Mouse (Mus musculus) ovary, postnatal 14 days (tissue): Measurements from ENCODE around the gene Morc1.

Experiments used
- DNase-seq: peaks from one replicate; pipeline ENCODE4 v3.0.0; 2022; ENCODE audit warnings: low spot score

The Morc1 gene

DNA sequence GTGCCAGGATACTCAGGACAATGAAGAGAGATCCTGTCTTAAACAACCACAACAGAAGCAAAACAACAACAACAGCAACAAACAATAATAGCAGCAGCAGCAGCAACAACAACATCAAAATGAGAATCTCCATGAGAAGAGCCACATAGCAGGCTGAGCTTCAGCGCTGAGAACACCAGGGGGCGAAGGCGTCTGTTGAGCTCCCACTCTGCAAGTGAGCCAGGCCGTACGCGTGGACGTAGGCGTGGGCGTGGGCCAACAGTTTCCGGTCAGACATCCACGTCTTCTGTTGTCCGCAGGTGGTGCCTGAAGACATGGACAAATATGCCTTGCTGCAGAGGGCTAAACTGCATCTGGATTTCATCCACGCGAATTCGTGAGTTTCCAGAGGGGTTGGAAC, at the start of gene Morc1:
Gene Morc1 (plus strand): TSS at position 211 of the 400 bp plus-strand sequence.
- no peak for DNase-seq

- DNase-seq: no peak
These were observed 47.3 kb upstream of the Morc1 start for GRCm38 (mm10) chr16:48383582-48384257.

- no peak for DNase-seq
These were observed 44.1 kb upstream of the Morc1 start for GRCm38 (mm10) chr16:48386982-48387381.

DNA sequence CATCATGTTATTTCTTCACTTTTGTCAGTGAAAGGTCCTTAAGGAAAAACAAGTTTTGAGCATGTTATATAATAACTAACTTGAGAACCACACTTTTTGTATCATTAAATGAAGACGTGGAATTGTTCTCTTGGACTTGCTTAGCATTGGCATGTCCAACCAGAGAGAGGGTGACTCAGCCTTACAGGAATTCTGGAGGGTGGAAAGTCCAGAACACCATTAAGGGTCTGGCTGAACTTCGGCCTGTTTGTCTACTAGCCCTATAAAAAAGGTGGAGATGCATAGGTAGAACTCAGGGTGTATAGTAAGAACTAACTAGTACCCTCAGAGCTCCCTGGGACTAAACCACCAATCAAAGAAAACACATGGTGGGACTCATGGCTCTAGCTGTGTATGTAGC, 35.8 kb upstream of the Morc1 start:
- no peak for DNase-seq

DNA sequence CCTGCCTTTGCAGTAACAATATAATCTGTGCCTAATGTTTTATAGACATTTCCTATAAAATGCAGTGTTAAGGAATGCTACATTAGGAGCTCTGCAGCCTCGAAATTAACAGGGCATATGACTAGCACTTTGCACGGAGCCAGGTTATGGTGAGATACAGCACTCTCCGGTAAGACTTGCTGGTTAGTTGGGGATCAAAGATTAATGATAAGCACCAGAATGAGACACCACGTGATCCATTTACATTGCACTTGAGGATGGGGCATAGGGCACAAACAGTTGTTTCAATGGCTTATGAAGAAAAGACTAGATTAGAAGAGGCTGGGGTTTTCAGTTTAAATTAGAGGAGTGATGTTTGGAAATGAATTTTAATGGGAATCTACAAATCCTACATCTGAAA, 28.1 kb upstream of the Morc1 start:
- DNase-seq: no peak

- no peak for DNase-seq
These were observed 27.6 kb upstream of the Morc1 start for GRCm38 (mm10) chr16:48403423-48403822.

DNA sequence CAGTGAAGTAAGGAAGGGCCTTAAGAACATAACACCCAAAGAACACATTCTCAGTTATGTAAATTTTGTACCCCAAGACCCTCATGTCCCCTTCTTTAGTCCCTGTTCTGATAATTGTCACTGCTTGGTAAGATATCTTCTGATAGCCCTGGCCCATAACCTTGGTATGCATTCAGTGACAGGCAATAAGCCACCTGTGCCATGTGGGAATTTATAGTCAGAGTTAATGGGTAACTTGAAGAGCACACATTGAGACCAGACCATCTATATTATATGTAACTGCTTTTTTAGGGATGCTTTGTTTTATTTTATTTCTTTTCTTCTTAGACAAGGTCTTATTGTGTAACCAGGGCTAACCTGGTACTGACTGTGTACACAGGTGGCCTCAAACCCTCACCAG, 27.0 kb upstream of the Morc1 start:
- DNase-seq: no peak

DNA sequence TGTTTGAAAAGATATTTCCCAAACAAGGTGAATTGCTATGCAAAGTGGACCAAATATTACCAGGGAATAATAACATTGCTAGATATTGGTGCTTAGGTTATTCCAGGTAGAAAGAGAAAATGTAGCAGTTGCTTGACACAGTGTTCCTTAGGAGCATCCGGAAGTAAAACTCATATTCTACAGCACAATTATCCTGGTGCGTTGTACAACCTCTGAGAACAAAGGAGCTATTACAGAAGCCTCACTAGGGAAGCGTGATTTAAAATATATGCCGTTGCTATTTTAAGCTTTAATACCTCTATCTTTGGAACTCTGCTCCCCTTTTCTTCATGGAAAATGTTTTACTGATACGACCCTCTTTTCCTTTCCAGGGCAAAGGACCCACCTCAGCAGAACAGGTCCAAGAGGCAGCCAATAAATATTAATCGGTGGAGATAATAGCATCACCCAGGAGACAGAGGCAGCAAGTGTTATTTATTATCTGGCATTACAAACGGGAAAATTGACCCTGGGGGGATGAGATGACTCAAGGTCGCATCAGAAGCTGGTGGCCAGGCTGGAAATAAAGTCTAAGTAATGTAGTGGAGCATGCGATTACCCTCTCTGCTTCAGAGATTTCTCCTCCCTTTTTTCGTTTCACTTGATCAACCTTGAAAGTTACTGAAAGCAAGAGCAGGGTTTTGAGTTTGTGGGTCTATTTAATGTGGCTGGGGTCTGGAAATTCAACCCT, 25.2 kb upstream of the Morc1 start:
- no peak for DNase-seq

DNA sequence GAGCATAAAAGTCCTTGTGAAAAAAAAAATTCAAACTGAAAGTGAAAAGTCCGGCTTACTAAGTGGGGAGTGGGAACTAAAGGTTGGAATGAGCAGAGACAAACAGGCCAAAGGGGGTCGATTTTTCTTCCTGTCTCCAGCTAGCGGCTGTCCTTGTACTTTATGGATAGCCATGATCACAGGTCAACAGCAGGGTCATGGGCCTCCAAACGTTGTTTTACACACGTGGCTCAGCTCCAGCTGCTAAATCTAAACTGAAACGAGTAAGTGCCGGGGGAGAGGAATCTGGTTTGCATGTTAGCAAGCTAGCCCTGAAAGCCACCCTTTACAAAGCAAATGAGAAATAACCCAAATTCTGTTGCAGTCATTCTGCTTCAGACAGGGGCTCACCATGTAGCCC, 21.5 kb upstream of the Morc1 start:
- no peak for DNase-seq

DNA sequence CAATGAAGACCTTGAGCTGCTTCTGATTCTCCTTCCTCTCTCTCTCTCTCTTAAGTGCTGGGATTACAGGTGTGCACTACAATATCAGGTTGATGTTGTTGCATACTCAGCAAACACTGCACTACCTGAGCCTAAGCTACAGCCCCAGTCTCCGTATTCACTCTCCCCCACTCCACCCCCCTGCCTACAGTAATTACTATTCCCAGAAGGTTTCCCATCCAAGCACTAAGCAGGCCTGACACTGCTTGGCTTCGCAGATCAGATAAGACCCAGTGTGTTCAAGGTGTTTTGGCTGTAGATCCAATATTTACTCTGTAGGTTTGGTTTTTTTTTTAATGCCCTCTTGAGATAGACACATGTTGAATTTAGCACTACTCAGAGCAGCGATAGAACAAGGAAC, 20.9 kb upstream of the Morc1 start:
- no peak for DNase-seq

DNA sequence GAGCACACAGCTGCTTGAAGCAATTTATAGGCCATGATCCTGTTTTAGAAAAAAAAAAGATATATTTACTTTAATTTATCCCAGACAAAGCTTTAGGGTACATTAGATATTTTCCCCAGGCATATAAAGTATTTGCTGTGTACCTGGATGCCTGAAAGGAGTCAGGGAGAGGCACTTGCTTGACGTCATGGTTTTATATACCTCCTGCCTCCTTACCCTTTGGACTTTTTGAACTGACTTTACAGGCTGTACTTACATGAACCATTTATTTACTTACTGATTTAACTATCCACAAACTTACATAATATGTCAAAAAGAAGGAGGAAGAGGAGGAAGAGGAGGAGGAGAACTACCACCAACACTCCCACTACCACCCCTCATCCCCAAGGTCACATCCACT, 18.8 kb upstream of the Morc1 start, which contains the start of gene Gm5485:
Gene Gm5485 (minus strand): TSS at position 171 of the 400 bp plus-strand sequence.
- DNase-seq: no peak

- DNase-seq: no peak
These were observed 12.5 kb upstream of the Morc1 start for GRCm38 (mm10) chr16:48418557-48418956.

DNA sequence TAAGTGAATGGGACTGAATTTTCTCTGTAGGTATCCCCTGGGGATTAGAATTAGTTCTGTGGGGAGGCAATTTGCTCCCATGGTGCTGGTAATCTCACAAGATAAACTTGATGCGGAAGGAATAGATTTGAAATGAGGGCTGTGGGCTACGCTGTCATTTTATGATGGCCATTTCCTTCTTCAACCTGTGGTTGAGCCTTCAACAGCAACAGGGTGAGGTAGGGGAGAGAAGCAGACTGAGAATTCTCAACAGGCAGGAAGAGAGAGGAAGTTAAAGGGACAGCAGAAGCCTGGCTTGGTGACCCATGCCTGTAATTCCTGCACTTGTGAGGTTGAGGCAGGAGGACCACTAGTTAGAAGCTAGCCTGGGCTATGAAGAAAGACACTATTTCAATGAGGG, 12.0 kb upstream of the Morc1 start:
- DNase-seq: no peak

DNA sequence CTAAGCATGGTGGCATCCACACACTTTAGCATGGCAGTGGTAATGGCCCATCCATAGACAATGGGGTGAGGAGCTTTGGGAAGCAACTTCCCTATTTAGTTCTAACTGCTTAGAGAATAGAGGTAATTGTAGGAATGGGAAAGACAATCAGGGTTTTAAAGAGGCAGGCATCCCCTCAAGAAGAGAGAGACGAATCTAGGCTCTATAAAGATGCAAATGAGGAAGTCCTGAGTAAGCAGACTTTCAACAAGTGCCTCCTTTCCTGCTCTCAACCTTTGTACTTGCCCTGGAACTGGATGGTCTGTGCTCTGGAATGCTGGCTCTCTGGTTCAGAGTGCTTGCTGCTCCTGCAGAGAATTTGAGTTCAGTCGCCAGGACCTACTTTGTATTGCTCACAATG, 8.5 kb upstream of the Morc1 start:
- no peak for DNase-seq

- DNase-seq: no peak
These were observed 7.0 kb upstream of the Morc1 start for GRCm38 (mm10) chr16:48424069-48424468.

- no peak for DNase-seq
These were observed 1.6 kb upstream of the Morc1 start for GRCm38 (mm10) chr16:48429427-48429826.

- no peak for DNase-seq
These were observed 4.4 kb downstream of the Morc1 start for GRCm38 (mm10) chr16:48435454-48435853.

DNA sequence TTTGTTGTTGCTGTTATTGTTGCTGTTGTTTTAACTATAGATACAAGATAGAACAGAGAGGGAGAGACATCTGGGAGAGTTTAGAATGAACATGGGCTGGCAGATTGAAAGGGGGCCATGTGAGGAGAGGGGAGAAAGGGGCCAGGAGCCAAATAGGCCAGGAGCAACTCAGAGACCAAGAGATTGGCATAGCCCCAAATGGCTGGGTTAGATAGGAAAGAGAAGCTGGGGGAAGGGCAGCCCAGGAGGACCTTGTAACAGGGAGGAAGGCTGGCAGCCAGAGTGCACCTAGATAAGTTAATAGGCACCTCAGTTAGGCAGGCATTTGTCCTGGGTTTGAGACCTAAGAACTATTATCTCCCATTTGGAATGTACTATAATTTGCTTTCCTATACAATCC, 6.4 kb downstream of the Morc1 start:
- no peak for DNase-seq

DNA sequence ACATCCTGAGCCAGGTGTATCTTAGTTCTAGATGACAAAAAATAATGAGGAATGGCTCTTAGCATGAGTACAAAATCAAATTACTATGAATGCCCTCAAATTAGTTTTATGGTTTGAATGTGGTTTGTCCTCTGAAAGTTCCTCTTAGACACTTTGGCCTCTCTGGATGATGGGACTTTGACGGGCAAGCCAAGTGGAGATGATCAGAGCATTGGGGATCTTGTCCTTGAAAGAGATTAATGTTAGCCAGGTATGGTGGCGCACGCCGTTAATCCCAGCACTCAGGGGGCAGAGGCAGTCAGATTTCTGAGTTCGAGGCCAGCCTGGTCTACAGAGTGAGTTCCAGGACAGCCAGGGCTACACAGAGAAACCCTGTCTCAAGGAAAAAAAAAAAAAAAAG, 13.6 kb downstream of the Morc1 start:
- no peak for DNase-seq

DNA sequence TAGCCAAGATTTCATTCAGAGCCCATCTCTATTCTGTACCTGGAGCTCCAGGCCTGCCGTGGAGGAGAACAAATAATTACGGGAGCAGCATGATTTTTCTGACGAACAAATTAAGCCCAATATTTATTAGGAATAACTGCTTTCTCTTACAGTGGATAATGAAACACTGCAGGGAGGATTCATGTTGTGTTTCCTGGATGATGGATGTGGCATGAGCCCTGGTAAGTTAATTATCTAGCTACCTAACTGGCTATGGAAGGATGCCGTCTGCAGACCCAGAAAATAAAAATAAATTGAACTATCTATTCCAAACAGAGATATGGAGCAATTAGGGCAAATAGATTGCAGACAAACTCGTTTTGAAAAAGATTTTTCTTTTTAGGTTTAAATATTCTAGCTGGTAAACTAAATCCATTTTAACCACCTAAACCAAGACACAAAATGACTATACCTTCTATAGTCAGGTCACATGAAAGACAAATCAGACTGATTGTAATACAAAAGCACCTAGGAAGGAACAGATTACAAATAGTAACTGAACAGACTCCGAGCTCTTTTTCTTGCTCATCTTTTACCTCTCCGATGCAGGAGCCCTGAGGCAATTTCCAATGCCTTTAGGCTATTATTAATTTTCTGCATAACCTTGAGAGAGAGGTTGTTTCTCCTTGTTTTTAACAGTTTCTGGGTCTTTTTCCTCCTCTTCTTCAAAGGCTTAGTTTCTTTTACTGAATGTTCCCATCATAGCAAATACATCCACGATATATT, 15.3 kb downstream of the Morc1 start:
- DNase-seq: no peak

DNA sequence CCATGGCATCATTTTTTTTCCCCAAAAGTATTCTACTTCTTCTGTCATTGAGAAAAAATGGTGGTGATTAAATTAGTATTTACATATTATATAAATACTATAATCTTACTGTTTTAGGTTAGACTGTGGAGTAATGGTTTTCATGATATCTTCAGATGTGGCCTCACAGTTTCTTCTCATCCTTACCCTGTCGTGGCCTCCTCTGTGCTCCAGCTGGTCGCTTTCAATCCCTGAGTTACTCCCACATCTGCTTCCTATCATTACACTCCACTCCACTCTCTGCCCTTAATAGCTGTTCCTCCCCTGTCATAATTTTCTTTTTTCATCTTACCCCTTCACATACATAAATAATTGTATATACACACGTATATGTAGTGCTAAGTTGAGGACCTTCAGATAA, 22.2 kb downstream of the Morc1 start:
- no peak for DNase-seq

- no peak for DNase-seq
These were observed 42.4 kb downstream of the Morc1 start for GRCm38 (mm10) chr16:48473396-48473795.
